Mouse (Mus musculus) left cerebral cortex, postnatal 14 days (tissue): ENCODE data around the gene Aldh1l1. TPM values are rescaled to one million over a fixed set of nuclear protein-coding genes. Genes with fewer than 3 reads are reported as not detected.
"Not testable (repeated sequence)": the region's sequence is repeated elsewhere in the genome, so short reads cannot be mapped to it uniquely, and the experiment has no call there.

Source experiments
- DNase-seq, 2 experiments: peaks; one replicate each; pipeline ENCODE4 v3.0.0; 2021 to 2022; ENCODE audit warnings: low spot score in 2 of 2, mixed read lengths in 1 of 2
- intact Hi-C: fragments of 180-260 bp; cut with DNase I; formaldehyde crosslinking; loops from one replicate; pipeline ENCODE4 v1.15.1; 2025
- total RNA-seq, 2 experiments: library from RNA; stranded (reverse); gene quantifications; 2 replicates each; pipeline ENCODE4 v1.2.3; 2021

Aldh1l1 gene
- total RNA-seq, 2 experiments from 2014 or later = 61.4 to 65.8 TPM

- intact Hi-C loops = no loop called here
- DNase-seq = no peak
Measured at GRCm38 (mm10) chr6:90625207-90625994, 139.2 kb downstream of the Aldh1l1 start.

- no peak for DNase-seq
- intact Hi-C loops = no loop called here
Measured at GRCm38 (mm10) chr6:90627556-90627955, 141.3 kb downstream of the Aldh1l1 start.

GRCm38 (mm10) chr6:90629506-90629905 is 143.3 kb downstream of the Aldh1l1 start:
- no peak for DNase-seq
- intact Hi-C loops = no loop called here

- intact Hi-C loops = no loop called here
- DNase-seq = no peak
Measured at GRCm38 (mm10) chr6:90630427-90630826, 144.2 kb downstream of the Aldh1l1 start.

- DNase-seq, intact Hi-C loops: not testable (repeated sequence)
Measured at GRCm38 (mm10) chr6:90632526-90632925, 146.3 kb downstream of the Aldh1l1 start.

- DNase-seq = no peak
- intact Hi-C loops = no loop called here
Measured at GRCm38 (mm10) chr6:90635081-90635480, 148.9 kb downstream of the Aldh1l1 start.

- intact Hi-C loops = no loop called here
- DNase-seq = no peak
Measured at GRCm38 (mm10) chr6:90635611-90636010, 149.4 kb downstream of the Aldh1l1 start.

GRCm38 (mm10) chr6:90643057-90643456 is 156.8 kb downstream of the Aldh1l1 start:
- intact Hi-C loops = no loop called here
- DNase-seq = no peak

- intact Hi-C loops = no loop called here
- DNase-seq = no peak
Measured at GRCm38 (mm10) chr6:90644965-90645364, 158.7 kb downstream of the Aldh1l1 start.

GRCm38 (mm10) chr6:90648391-90648790 is 162.2 kb downstream of the Aldh1l1 start:
- intact Hi-C loops = no loop called here
- no peak for DNase-seq

- DNase-seq = no peak
- intact Hi-C loops = no loop called here
Measured at GRCm38 (mm10) chr6:90649279-90649678, 163.1 kb downstream of the Aldh1l1 start.

Other genes with a start within 250 kb of the Aldh1l1 start
- gene Vmn1r54, start 240.1 kb upstream of the Aldh1l1 start, total RNA-seq = not detected
- gene BC048671, start 185.2 kb upstream of the Aldh1l1 start, total RNA-seq = not detected
- not detected for gene Chst13, start 161.2 kb upstream of the Aldh1l1 start, total RNA-seq
- not detected for gene Uroc1, start 153.1 kb upstream of the Aldh1l1 start, total RNA-seq
- gene Zxdc, start 116.9 kb upstream of the Aldh1l1 start, total RNA-seq = 10 to 100 TPM; 23.3 to 24.1 TPM
- 1 to 10 TPM; 3.2 to 4.0 TPM for gene Cfap100, start 57.6 kb upstream of the Aldh1l1 start, total RNA-seq
- gene Klf15, start 23.9 kb upstream of the Aldh1l1 start, total RNA-seq = 10 to 100 TPM; 18.9 to 27.7 TPM
- 1 to 10 TPM; 5.7 to 6.2 TPM for gene Slc41a3, start 118.3 kb downstream of the Aldh1l1 start, total RNA-seq